Mouse (Mus musculus) forebrain, embryonic 11.5 days (tissue): ENCODE results near the gene Pgbd5. TPM values are rescaled to one million over a fixed set of nuclear protein-coding genes. Genes with fewer than 3 reads are reported as not detected.

Experiments used
- ATAC-seq: fragments of 200-750 bp; cut with Nextera tagmentation; replicated peaks from 2 replicates; pipeline ENCODE4 v1.8.0; 2017; ENCODE audit warnings: moderate TSS enrichment; ENCODE audit not compliant: low FRiP score
- DNase-seq: peaks from one replicate; pipeline ENCODE4 v3.0.0-alpha.2; 2017; ENCODE audit warnings: low spot score
- H3K27ac ChIP-seq: fragments of 300-500 bp; sonication (generic); 2 replicates; pipeline ENCODE4 v1.5.1; 2014; ENCODE audit warnings: low read depth, low read length
- H3K27me3 ChIP-seq: fragments of 300-500 bp; sonication (generic); 2 replicates; pipeline ENCODE4 v1.6.1; 2014; ENCODE audit warnings: mild to moderate bottlenecking, low read length, mixed read lengths; ENCODE audit not compliant: control insufficient read depth, insufficient read depth
- H3K36me3 ChIP-seq: fragments of 300-500 bp; sonication (generic); 2 replicates; pipeline ENCODE4 v1.6.1; 2014; ENCODE audit warnings: mild to moderate bottlenecking, low read length, moderate library complexity, mixed read lengths; ENCODE audit not compliant: control insufficient read depth, insufficient read depth
- H3K4me1 ChIP-seq: fragments of 300-500 bp; sonication (generic); replicated peaks from 2 replicates; pipeline ENCODE4 v1.6.1; 2014; ENCODE audit warnings: low read length, mixed read lengths; ENCODE audit not compliant: control insufficient read depth, insufficient read depth
- H3K4me2 ChIP-seq: fragments of 300-500 bp; sonication (generic); 2 replicates; pipeline ENCODE4 v1.6.1; 2014; ENCODE audit warnings: low read depth, mild to moderate bottlenecking, low read length, moderate library complexity, mixed read lengths; ENCODE audit not compliant: severe bottlenecking
- H3K4me3 ChIP-seq: fragments of 300-500 bp; sonication (generic); 2 replicates; pipeline ENCODE4 v1.5.1; 2014; ENCODE audit warnings: low read depth, low read length
- H3K9ac ChIP-seq: fragments of 300-500 bp; sonication (generic); 2 replicates; pipeline ENCODE4 v1.6.1; 2014; ENCODE audit warnings: low read length
- H3K9me3 ChIP-seq: fragments of 300-500 bp; sonication (generic); 2 replicates; pipeline ENCODE4 v1.6.1; 2016; ENCODE audit warnings: low read length, mixed read lengths; ENCODE audit not compliant: control insufficient read depth
- WGBS: fragments of 180-500 bp; shearing (Covaris S2); extraction: QIAGEN DNeasy Blood & Tissue Kit; methylation state at CpG from one replicate; pipeline ENCODE4 v1.1.7; 2014; 5-methylcytosine and 5-hydroxymethylcytosine counted together
- polyA plus RNA-seq: library from polyadenylated mRNA; unstranded; fragments of >200 nt; fragmentation: Nextera tagmentation; extraction: Ambion mirVana; gene quantifications from 2 replicates; pipeline ENCODE4 v1.2.1, GENCODE M21; 2014

Pgbd5 gene
- polyA plus RNA-seq, 1 experiment from 2014 or later = 5.3 TPM

- Histone ChIP-seq H3K4me2 (no peak overlapping the region), H3K4me3 (no peak overlapping the region), H3K9ac (no peak overlapping the region), H3K4me1 (0 out of 2 replicates have a peak, but pooled peaks cover 2% of the 10 kb centered on the region), H3K27me3 (no peaks in the 10 kb centered on the region), H3K36me3 (peaks cover 2% of the 10 kb centered on the region; the same call in 1 of the 2 replicates), H3K9me3 (no peaks in the 10 kb centered on the region), H3K27ac (no peak overlapping the region)
- no peak for DNase-seq
- no peak for ATAC-seq
- 87% methylated on average over 7 of the region's 7 CpGs for WGBS
These were observed 111.2 kb downstream of the Pgbd5 start for GRCm38 (mm10) chr8:124328259-124328658.

DNA sequence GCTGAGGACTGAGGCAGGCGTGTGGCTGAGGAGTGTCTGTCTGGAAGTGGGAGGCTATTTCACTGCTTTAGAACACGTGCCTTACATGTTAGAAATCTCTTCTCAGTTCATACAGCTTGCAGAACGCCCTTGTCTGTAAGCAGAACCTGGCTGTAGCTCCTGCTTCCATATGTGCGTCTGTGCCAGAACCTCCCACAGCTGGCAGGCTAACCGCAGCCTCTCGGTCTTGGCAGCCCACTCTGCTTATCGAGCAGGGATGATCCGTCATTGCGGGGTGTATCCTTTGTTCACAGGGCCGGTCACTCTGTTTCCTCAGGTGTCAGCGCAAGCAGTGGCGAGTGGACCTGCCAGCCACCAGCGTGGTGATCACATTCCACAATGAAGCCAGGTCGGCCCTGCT is 116.1 kb downstream of the Pgbd5 start:
- Histone ChIP-seq H3K9ac (no peak overlapping the region), H3K27me3 (no peaks in the 10 kb centered on the region), H3K4me3 (no peak overlapping the region), H3K36me3 (peaks cover 2% of the 10 kb centered on the region; the same call in 1 of the 2 replicates), H3K4me1 (no peaks in the 10 kb centered on the region), H3K9me3 (no peaks in the 10 kb centered on the region), H3K4me2 (no peak overlapping the region), H3K27ac (no peak overlapping the region)
- ATAC-seq = no peak
- 96% methylated on average over 14 of the region's 14 CpGs for WGBS
- no peak for DNase-seq

GRCm38 (mm10) chr8:124321227-124321840 is 118.1 kb downstream of the Pgbd5 start:
- H3K4me2 ChIP-seq = no peak overlapping the region
- no peak overlapping the region for H3K27ac ChIP-seq
- DNase-seq (no peak), ATAC-seq (no peak)
- H3K36me3 ChIP-seq = peaks cover 2% of the 10 kb centered on the region; the same call in 1 of the 2 replicates
- H3K27me3 ChIP-seq = no peaks in the 10 kb centered on the region
- WGBS = 74% methylated on average over 12 of the region's 12 CpGs
- H3K4me3 ChIP-seq = no peak overlapping the region
- H3K9ac ChIP-seq = no peak overlapping the region
- no peaks in the 10 kb centered on the region for H3K9me3 ChIP-seq
- H3K4me1 ChIP-seq = no peaks in the 10 kb centered on the region

DNA sequence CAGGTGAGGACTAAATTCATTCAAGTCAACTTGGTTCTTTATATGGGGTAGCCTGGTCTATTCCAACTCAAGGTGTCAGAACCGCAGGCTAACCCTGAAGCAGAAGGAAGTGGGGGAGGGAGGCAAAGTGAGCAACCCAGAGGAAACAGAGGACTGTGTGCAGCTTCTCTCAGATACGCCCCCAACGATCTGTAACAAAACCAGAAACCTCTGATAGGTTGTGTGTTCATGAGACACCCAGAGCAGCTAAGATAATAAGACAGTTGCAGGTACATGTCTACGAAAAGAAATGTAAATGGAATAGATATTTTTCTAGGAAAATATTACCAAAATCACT is 120.2 kb downstream of the Pgbd5 start:
- no peak overlapping the region for H3K27ac ChIP-seq
- 91% methylated on average over 4 of the region's 4 CpGs for WGBS
- no peak overlapping the region for H3K9ac ChIP-seq
- no peaks in the 10 kb centered on the region for H3K27me3 ChIP-seq
- DNase-seq (no peak), ATAC-seq (no peak)
- H3K9me3 ChIP-seq = no peaks in the 10 kb centered on the region
- no peak overlapping the region for H3K4me3 ChIP-seq
- peaks cover 2% of the 10 kb centered on the region; the same call in 1 of the 2 replicates for H3K36me3 ChIP-seq
- peaks cover 8% of the 10 kb centered on the region for H3K4me1 ChIP-seq
- H3K4me2 ChIP-seq = no peak overlapping the region

Other genes with a start within 250 kb of the Pgbd5 start
- gene Galnt2, start 208.3 kb downstream of the Pgbd5 start, polyA plus RNA-seq = 81.6 and 83.7 TPM in 2 replicates
- 41.4 and 44.7 TPM in 2 replicates for gene Cog2, start 81.1 kb upstream of the Pgbd5 start, polyA plus RNA-seq
- not detected in 2 replicates for gene Agt, start 130.0 kb upstream of the Pgbd5 start, polyA plus RNA-seq
- 0.15 TPM in 1 of 2 replicates, not detected in the other for gene Capn9, start 136.5 kb upstream of the Pgbd5 start, polyA plus RNA-seq
- 23.5 and 26.6 TPM in 2 replicates for gene 2310022B05Rik, start 223.7 kb upstream of the Pgbd5 start, polyA plus RNA-seq